Mouse (Mus musculus) stomach, embryonic 14.5 days (tissue): Measurements from ENCODE around the gene Yars2. TPM values are rescaled to one million over a fixed set of nuclear protein-coding genes. Genes with fewer than 3 reads are reported as not detected.

ENCODE experiments used
- ATAC-seq: fragments of 200-750 bp; cut with Nextera tagmentation; 2 replicates; pipeline ENCODE4 v1.8.0; 2017; ENCODE audit warnings: low read depth, moderate TSS enrichment; ENCODE audit not compliant: insufficient number of reproducible peaks, insufficient read depth, low FRiP score
- H3K27ac ChIP-seq: fragments of 300-500 bp; sonication (generic); 2 replicates; pipeline ENCODE4 v1.5.1; 2014; ENCODE audit warnings: mild to moderate bottlenecking, low read length, moderate library complexity, mixed read lengths
- H3K27me3 ChIP-seq: fragments of 300-500 bp; sonication (generic); 2 replicates; pipeline ENCODE4 v1.6.1; 2014; ENCODE audit warnings: low read length, control low read depth, mixed read lengths; ENCODE audit not compliant: control insufficient read depth, insufficient read depth
- H3K36me3 ChIP-seq: fragments of 300-500 bp; sonication (generic); 2 replicates; pipeline ENCODE4 v1.6.1; 2014; ENCODE audit warnings: mild to moderate bottlenecking, control low read depth, low read length, moderate library complexity, mixed read lengths; ENCODE audit not compliant: control insufficient read depth, insufficient read depth
- H3K4me1 ChIP-seq: fragments of 300-500 bp; sonication (generic); 2 replicates; pipeline ENCODE4 v1.6.1; 2014; ENCODE audit warnings: low read length, control low read depth, mixed read lengths; ENCODE audit not compliant: control insufficient read depth, insufficient read depth
- H3K4me2 ChIP-seq: fragments of 300-500 bp; sonication (generic); replicated peaks from 2 replicates; pipeline ENCODE4 v1.6.1; 2014; ENCODE audit warnings: low read depth, low read length, control low read depth
- H3K4me3 ChIP-seq: fragments of 300-500 bp; sonication (generic); 2 replicates; pipeline ENCODE4 v1.5.1; 2014; ENCODE audit warnings: low read depth, low read length, control low read depth
- H3K9ac ChIP-seq: fragments of 300-500 bp; sonication (generic); replicated peaks from 2 replicates; pipeline ENCODE4 v1.6.1; 2014; ENCODE audit warnings: low read depth, mild to moderate bottlenecking, control low read depth, low read length, moderate library complexity, mixed read lengths
- H3K9me3 ChIP-seq: fragments of 300-500 bp; sonication (generic); 2 replicates; pipeline ENCODE4 v1.6.1; 2016; ENCODE audit warnings: low read depth, low read length, control low read depth; ENCODE audit not compliant: control insufficient read depth
- WGBS: fragments of 180-500 bp; shearing (Covaris S2); extraction: QIAGEN DNeasy Blood & Tissue Kit; methylation state at CpG from one replicate; pipeline ENCODE4 v1.1.7; 2014; 5-methylcytosine and 5-hydroxymethylcytosine counted together
- polyA plus RNA-seq: library from polyadenylated mRNA; unstranded; fragments of >200 nt; fragmentation: Nextera tagmentation; extraction: Ambion mirVana; gene quantifications from 2 replicates; pipeline ENCODE4 v1.2.1, GENCODE M21; 2014

The Yars2 gene
- polyA plus RNA-seq, result 34.3 and 39.4 TPM in 2 replicates

DNA sequence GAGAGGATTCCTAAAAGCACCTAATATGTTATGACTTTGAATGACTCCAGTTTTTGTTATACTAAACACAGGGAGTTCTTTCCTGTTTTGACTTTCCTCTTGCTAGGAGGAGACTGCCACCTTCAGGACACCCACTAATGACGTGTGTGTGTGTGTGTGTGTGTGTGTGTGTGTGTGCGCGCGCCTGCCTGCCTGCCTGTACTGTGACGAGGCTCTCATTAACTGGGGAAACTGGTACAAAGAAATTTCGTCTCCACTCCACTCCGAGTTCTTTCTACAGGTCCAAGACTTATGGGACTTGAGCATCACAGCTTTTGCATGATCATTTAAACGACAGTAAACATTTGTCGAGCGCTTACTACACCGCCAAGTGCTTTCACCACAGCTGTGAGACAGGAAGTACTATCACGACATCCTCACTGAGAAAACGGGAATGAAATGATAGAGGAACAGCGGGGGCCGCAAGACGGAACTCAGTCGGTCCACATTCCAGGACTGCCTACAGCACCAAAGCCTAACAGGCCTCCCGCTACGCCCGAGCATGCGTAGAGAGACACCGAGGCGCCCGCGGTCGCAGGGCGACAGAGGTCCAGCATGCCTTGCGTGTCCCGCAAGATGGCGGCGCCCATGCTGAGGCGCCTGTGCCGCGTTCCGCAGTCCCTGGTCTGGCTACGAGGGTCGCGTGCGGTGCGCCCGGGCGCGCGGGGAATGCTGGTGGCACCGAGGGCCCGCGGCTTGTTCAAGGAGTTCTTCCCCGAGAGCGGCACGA lies at the start of gene Yars2:
Gene Yars2, plus strand, starts transcription at position 597 of the 769 bp plus-strand sequence.
- under 1% methylated on average over 50 of the region's 50 CpGs for WGBS
- Histone ChIP-seq H3K36me3 (peaks cover 7% of the 10 kb centered on the region; the same call in 1 of the 2 replicates), H3K9me3 (no peaks in the 10 kb centered on the region), H3K4me1 (peaks cover 5% of the 10 kb centered on the region; the same call in 1 of the 2 replicates), H3K9ac (peak within 1 kb of the TSS; percentile 78), H3K27me3 (no peaks in the 10 kb centered on the region), H3K4me2 (peak within 1 kb of the TSS; percentile 72), H3K4me3 (peak within 1 kb of the TSS; percentile 97), H3K27ac (peak within 1 kb of the TSS; percentile 92)
- ATAC-seq, result peak; percentile 97

DNA sequence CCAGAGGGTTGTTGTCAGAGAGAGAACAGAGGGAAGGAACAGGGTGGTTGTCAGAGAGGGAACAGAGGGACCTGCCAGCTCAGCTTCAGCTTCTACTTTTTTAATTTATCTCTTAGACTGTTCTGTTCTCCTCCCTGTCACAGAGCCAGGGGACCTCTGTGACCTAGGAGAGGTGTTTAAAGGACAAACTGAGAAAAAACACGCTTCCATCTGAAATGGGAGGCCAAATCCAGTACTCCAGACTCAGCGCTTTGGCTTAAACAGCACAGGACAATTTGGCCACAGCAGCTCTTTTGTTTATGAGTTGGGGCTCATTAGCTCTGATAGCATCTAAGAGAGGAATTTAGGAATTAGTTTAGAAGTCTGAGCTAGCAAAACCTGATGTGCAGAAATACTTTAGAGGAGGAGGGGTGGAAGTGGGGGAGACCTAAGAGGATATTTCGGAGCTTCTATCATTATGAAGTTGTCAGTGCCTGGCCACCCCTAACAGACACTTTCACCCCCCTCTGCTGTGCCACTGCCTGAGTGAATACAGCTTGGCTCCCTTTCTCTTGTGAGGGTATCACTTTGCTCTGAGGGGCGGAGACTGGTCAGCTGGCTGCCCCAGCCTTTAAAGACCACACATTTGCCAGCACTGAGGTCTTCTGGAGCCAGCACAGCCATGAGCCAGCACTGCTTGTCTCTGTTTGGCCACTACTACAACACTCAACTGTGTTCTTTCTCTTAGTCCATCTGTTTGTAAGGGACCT lies 49.3 kb upstream of the Yars2 start:
- Histone ChIP-seq H3K27me3 (no peaks in the 10 kb centered on the region), H3K4me1 (no peaks in the 10 kb centered on the region), H3K36me3 (no peaks in the 10 kb centered on the region), H3K27ac (no peak overlapping the region), H3K9me3 (no peaks in the 10 kb centered on the region), H3K4me2 (no peak overlapping the region), H3K4me3 (no peak overlapping the region), H3K9ac (no peak overlapping the region)
- 27% methylated on average over 4 of the region's 4 CpGs for WGBS
- no peak for ATAC-seq

DNA sequence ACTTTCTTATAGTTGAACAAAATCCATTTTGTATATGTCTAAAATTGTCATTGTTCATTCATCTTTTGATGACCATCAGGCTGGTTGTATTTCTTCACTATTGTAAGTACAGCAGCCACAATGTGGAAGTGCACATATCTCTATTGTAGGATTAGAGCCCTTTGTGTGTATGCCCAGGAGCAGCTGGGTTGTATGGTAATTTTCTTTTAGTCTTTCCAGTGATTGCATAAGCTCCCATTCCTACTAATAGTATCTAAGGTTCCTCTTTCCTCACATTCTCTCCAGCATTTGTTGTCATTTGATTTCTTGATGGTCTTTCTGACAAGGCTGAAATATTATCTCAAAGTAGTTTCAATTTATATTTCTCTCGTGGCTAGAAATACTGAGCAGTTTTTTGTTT lies 47.5 kb upstream of the Yars2 start:
- no peaks in the 10 kb centered on the region for H3K27me3 ChIP-seq
- no peak for ATAC-seq
- no peak overlapping the region for H3K4me2 ChIP-seq
- H3K9me3 ChIP-seq, result no peaks in the 10 kb centered on the region
- no peak overlapping the region for H3K9ac ChIP-seq
- 37% methylated on average over 1 of the region's 1 CpGs for WGBS
- no peaks in the 10 kb centered on the region for H3K4me1 ChIP-seq
- no peaks in the 10 kb centered on the region for H3K36me3 ChIP-seq
- no peak overlapping the region for H3K27ac ChIP-seq
- no peak overlapping the region for H3K4me3 ChIP-seq

DNA sequence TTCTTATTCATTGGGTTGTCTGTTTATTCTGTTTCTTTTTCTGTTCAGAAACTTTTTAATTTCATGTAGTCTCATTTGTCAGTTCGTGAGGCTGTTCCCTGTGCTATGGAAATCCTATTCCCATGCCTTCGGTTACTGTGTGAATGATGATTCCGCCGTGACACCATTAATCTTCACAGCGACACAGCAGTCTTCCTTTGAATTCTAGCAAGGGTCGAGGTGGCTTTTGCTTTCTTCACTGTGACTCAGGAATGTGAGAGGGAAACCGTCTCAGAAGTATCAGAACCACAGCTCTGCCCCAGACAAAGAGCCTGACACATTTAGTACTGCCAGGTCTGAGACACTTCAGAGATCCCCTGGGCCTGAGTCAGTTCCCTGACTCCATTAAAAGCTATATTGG lies 46.9 kb upstream of the Yars2 start:
- no peaks in the 10 kb centered on the region for H3K36me3 ChIP-seq
- H3K9me3 ChIP-seq, result no peaks in the 10 kb centered on the region
- no peaks in the 10 kb centered on the region for H3K27me3 ChIP-seq
- WGBS, result 38% methylated on average over 7 of the region's 7 CpGs
- no peak for ATAC-seq
- H3K27ac ChIP-seq, result no peak overlapping the region
- H3K4me2 ChIP-seq, result no peak overlapping the region
- no peak overlapping the region for H3K9ac ChIP-seq
- H3K4me1 ChIP-seq, result no peaks in the 10 kb centered on the region
- no peak overlapping the region for H3K4me3 ChIP-seq

DNA sequence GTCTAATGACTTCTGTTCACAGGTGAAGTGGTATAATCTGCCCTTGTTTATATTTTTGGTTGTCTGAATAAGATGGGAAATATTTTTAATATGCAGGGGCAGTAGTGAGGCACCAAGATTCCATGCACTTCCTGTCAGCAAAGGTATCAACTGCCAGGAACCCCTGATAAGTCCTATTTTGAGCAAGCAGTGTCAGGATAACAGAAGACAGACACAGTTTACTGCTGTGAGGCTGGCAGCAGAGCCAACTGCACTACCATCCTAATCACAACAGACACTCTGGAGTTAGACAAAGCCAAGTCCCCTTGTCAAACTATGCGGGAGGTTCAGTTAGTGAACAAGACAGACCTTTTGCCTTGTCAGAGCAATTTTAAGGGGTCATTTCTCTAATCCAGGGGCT lies 46.1 kb upstream of the Yars2 start:
- Histone ChIP-seq H3K27me3 (no peaks in the 10 kb centered on the region), H3K4me1 (no peaks in the 10 kb centered on the region), H3K9me3 (no peaks in the 10 kb centered on the region), H3K36me3 (no peaks in the 10 kb centered on the region), H3K9ac (no peak overlapping the region), H3K4me3 (no peak overlapping the region), H3K4me2 (no peak overlapping the region), H3K27ac (no peak overlapping the region)
- ATAC-seq, result no peak
- WGBS, result 65% methylated on average over 1 of the region's 1 CpGs

DNA sequence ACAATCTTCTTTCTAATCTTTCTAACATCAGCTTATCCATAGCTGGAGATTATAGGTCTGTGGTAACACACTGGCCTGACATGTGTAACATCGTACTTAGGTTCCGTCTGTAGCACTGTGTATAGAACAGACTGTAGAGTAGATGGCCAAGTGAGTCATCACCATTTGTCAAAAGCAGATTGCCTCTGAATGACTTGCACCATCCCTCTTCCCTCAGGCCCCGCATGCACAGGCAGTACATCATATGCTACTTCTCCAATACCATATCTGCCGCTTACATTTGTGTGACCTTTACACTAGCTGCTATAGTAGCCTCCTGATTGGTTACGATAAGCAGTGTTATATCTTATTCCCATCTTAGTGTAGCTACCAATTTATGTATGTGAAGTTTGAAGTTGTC lies 41.9 kb upstream of the Yars2 start:
- WGBS, result 89% methylated on average over 5 of the region's 5 CpGs

DNA sequence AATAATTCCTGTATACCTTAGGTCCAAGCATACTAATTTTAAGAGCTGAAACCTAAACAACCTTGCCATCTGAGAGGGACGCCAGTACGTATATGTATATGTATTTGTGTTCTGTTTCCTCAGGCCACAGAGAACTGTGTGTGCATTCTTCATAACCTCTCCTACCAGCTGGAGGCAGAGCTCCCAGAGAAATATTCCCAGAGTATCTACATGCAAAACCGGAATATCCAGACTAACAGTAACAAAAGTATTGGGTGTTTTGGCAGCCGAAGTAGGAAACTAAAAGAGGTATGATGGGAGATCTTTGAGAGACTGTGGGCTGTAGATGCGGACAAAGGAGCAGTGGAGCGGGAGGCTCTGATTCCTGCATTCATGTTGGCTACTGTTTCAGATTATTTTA lies 41.3 kb upstream of the Yars2 start:
- no peaks in the 10 kb centered on the region for H3K27me3 ChIP-seq
- H3K27ac ChIP-seq, result no peak overlapping the region
- H3K4me2 ChIP-seq, result no peak overlapping the region
- no peak for ATAC-seq
- no peak overlapping the region for H3K9ac ChIP-seq
- WGBS, result 86% methylated on average over 6 of the region's 6 CpGs
- H3K9me3 ChIP-seq, result no peaks in the 10 kb centered on the region
- H3K4me1 ChIP-seq, result no peaks in the 10 kb centered on the region
- H3K36me3 ChIP-seq, result no peaks in the 10 kb centered on the region
- H3K4me3 ChIP-seq, result no peak overlapping the region

More for the DNA sequence above, 41.9 kb upstream of the Yars2 start:
- no peaks in the 10 kb centered on the region for H3K36me3 ChIP-seq
- no peak overlapping the region for H3K4me2 ChIP-seq
- H3K9me3 ChIP-seq, result no peaks in the 10 kb centered on the region
- ATAC-seq, result no peak
- H3K27me3 ChIP-seq, result no peaks in the 10 kb centered on the region
- H3K4me1 ChIP-seq, result no peaks in the 10 kb centered on the region
- no peak overlapping the region for H3K4me3 ChIP-seq
- no peak overlapping the region for H3K27ac ChIP-seq
- H3K9ac ChIP-seq, result no peak overlapping the region

DNA sequence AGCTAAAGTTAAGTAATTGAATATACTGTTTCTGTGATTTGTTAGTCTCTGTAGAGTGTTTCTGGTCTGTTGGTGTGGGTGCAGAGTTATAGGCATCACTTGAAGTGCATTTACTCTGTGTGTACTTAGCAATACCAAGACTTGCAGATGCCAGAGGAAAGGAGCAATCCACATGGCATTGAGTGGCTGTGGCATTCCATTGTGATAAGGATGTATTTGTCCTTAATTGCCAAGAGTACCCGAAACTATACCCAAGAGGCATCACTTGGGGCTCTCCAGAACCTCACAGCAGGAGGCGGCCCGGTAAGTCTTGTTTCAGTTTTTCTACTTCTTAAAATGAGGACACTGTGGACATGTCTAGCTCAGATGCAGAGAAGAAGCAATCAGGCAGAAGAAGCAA lies 40.3 kb upstream of the Yars2 start:
- Histone ChIP-seq H3K36me3 (no peaks in the 10 kb centered on the region), H3K9ac (no peak overlapping the region), H3K27ac (no peak overlapping the region), H3K4me2 (no peak overlapping the region), H3K4me3 (no peak overlapping the region), H3K27me3 (no peaks in the 10 kb centered on the region), H3K4me1 (no peaks in the 10 kb centered on the region), H3K9me3 (no peaks in the 10 kb centered on the region)
- WGBS, result 91% methylated on average over 3 of the region's 3 CpGs
- ATAC-seq, result no peak
